Mouse (Mus musculus): Measurements from ENCODE around the gene Man1c1.

DNA sequence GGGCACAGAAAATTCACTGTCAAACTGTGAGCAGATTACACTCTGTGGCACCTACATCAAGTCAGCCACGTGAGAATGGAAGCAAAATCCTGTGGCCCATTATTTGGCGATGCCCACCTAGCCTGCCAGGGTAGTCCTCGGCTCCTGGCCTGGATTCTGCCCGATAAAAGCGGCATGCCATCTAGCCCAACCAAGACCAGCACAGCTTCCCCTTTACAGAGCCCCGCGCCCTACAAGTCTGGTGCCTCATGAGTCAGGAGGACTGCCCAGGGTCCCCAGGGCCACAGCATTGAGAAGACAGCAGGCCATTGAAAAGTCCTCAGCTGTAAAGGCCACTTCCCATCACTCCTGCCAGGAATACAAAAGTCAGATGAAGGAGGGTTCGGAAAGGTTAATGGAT is 31.8 kb downstream of the Man1c1 start:
- TF ChIP-seq CTCF (IDR thresholded peaks at IDR 0.05; ENCODE audit: borderline replicate concordance, extremely low read depth, insufficient read depth, insufficient read length) (no peak), POLR2A (IDR thresholded peaks at IDR 0.05; ENCODE audit: borderline replicate concordance, extremely low read depth, insufficient read depth, insufficient read length, poor library complexity, severe bottlenecking) (no peak)

Measured in brain, embryonic 14.5 days (tissue).